Mouse (Mus musculus) stomach, postnatal 0 days (tissue): ENCODE data around the gene Olfr318.

Experiments
- CTCF ChIP-seq: IDR thresholded peaks from 2 replicates; pipeline ENCODE4 v1.5.1; 2016; ENCODE audit warnings: antibody characterized with exemption, low read depth, mild to moderate bottlenecking, moderate library complexity
- EP300 ChIP-seq: optimal IDR thresholded peaks from 2 replicates; pipeline ENCODE3; 2016; ENCODE audit warnings: antibody characterized with exemption

- no peak for TF ChIP-seq EP300
- no peak for TF ChIP-seq CTCF
These were observed at the start of gene Olfr318 for GRCm38 (mm10) chr11:58723914-58724313.
